Mouse (Mus musculus): Measurements from ENCODE around the gene Krtdap. TPM values are rescaled to one million over a fixed set of nuclear protein-coding genes. Genes with fewer than 3 reads are reported as not detected.
"Not testable (repeated sequence)": the region's sequence is repeated elsewhere in the genome, so short reads cannot be mapped to it uniquely, and the experiment has no call there.

Gene Krtdap
- polyA plus RNA-seq (2014; fragmentation: Nextera tagmentation; extraction: Ambion mirVana) = 1.1 TPM in 1 of 2 replicates, not detected in the other

DNA sequence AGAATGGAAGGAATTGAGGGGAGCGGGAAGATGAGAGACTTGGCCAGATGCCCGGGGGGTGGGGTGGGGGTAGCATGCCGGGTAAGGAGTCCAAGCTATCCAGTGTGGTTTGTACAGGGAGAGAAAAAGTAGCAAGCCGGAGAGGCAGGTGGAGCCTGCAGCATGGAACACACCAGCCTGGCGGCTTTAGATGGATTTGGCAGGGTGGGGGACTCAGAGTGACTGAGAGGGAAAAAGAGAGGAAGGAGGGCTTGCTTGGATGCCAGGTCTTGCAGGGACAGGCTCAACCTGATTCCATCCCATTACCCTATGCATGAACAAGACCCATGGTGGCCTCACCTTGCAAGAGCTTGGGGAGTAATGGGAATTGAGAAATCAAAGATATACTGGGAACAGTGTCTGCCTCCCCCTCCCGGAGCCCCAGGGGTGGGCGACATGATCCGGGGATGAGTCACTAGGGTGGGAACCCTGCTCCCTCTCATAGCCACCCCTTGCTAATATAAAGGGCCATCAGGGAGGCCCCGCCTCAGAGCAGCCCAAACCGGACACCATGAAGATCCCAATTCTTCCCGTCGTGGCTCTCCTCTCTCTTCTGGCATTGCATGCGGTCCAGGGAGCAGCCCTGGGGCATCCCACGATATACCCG, at the start of gene Krtdap:
TSS of gene Krtdap (plus strand) at position 520 of the 646 bp plus-strand sequence.
- no peak for ATAC-seq (ENCODE audit: insufficient number of reproducible peaks, insufficient read depth, low FRiP score, low read depth)
- H3K27ac ChIP-seq (replicated peaks in 1 of 2; ENCODE audit: control insufficient read depth in 1 of 2, insufficient read depth in 1 of 2, low read depth in 2 of 2, low read length in 2 of 2) = no peak within 1 kb of the TSS

DNA sequence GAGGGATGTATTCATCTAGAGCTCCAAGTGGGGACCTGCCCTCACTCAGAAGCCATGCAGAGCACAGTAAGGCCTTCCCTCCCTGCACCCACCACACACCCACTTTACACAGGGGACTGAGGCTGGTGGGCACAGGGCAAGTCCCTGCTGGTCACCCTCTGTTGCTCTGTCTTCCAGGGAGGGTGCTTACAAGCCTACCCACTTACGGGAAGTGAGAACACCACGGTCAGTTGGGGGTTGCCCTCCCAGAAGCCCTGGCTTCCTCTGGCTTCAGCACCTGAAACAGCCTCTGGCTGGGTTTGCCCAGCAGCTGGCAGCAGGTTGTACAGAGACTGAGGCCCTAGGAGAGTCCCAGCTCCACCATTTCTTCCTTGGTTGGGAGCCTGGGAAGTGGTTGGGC, 45.1 kb upstream of the Krtdap start:
- not testable (repeated sequence) for H3K4me2 ChIP-seq (ENCODE audit: low read length); H3K27me3 ChIP-seq (ENCODE audit: control insufficient read depth, insufficient read depth, low read length); H3K9ac ChIP-seq (ENCODE audit: low read length); H3K36me3 ChIP-seq (ENCODE audit: control insufficient read depth, insufficient read depth, low read length); H3K9me3 ChIP-seq (ENCODE audit: control insufficient read depth, low read length); H3K27ac ChIP-seq (replicated peaks in 1 of 2; ENCODE audit: control insufficient read depth in 1 of 2, insufficient read depth in 1 of 2, low read depth in 2 of 2, low read length in 2 of 2); H3K4me3 ChIP-seq (ENCODE audit: control insufficient read depth in 1 of 2, insufficient read depth in 1 of 2, low read depth in 1 of 2, low read length in 2 of 2); ATAC-seq (ENCODE audit: insufficient number of reproducible peaks, insufficient read depth, low FRiP score, low read depth); H3K4me1 ChIP-seq (ENCODE audit: control insufficient read depth in 2 of 2, insufficient read depth in 2 of 2, low read length in 2 of 2)
- 83% methylated on average over 2 of the region's 2 CpGs for WGBS

More for the DNA sequence above, at the start of gene Krtdap:
- peaks cover 20% of the 10 kb centered on the region; the same call in 1 of the 2 replicates for H3K27me3 ChIP-seq (ENCODE audit: control insufficient read depth, insufficient read depth, low read length)
- no peaks in the 10 kb centered on the region; a peak in 1 of 4 replicates for H3K4me1 ChIP-seq (ENCODE audit: control insufficient read depth in 2 of 2, insufficient read depth in 2 of 2, low read length in 2 of 2)
- H3K9ac ChIP-seq (ENCODE audit: low read length) = no peak within 1 kb of the TSS
- H3K36me3 ChIP-seq (ENCODE audit: control insufficient read depth, insufficient read depth, low read length) = no peaks in the 10 kb centered on the region
- H3K4me2 ChIP-seq (ENCODE audit: low read length) = no peak within 1 kb of the TSS
- 42% methylated on average over 14 of the region's 15 CpGs for WGBS
- H3K4me3 ChIP-seq (ENCODE audit: control insufficient read depth in 1 of 2, insufficient read depth in 1 of 2, low read depth in 1 of 2, low read length in 2 of 2) = no peak within 1 kb of the TSS
- no peaks in the 10 kb centered on the region for H3K9me3 ChIP-seq (ENCODE audit: control insufficient read depth, low read length)

DNA sequence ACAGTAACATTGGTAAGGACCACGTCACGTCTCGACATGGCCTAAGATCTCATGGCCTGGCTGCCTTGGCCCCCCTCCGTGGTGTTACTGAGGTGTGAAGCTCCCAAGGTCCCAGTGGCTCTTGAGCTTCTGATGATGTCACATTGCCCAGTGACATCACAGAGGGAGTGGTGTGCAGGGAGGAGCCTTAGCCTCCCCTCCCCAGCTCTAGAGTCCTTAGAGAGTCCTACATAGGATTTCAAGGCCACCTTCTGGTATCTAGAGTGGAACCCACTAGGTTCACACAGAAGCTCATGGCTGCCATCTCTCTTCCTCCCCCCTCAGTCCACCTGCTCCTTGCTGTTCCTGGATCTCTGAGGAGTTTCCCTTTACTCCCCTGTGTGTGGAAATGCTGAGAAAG, 44.1 kb upstream of the Krtdap start, which contains the start of gene Gapdhs:
TSS of gene Gapdhs (minus strand) at position 65 of the 400 bp plus-strand sequence.
- not testable (repeated sequence) for ATAC-seq (ENCODE audit: insufficient number of reproducible peaks, insufficient read depth, low FRiP score, low read depth)

DNA sequence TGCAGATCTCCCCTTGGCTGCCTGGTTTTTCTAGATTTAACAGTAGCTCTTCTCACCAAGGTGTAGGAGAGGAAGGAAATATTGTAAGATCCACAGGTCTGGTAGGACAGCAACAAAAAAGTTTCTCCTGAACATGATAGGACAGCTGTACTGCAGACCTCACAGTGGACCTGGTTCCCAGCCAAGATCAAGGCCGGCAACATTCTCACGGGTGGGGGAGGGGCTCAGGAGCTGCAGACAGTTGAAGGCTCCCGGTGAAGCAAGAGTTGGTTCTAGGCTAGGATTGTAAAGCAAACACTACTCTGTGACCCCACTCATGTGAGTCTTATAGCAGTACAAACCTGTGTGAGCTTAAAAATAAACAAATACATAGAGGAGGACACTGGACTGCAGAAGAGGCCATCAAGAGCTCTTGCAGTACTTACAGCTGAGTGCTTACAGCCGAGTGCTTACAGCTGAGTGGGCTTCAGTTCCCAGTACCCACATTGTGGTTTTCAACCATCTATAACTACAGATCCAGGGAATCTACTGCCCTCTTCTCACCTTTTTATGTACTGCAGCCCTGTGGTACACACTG, 43.6 kb upstream of the Krtdap start:
- 0 out of 4 replicates have a peak overlapping the region, but pooled peaks of 1 of the 2 experiments have one; percentile 2 for H3K27ac ChIP-seq (replicated peaks in 1 of 2; ENCODE audit: control insufficient read depth in 1 of 2, insufficient read depth in 1 of 2, low read depth in 2 of 2, low read length in 2 of 2)
- WGBS = 31% methylated on average over 4 of the region's 4 CpGs
- H3K4me3 ChIP-seq (ENCODE audit: control insufficient read depth in 1 of 2, insufficient read depth in 1 of 2, low read depth in 1 of 2, low read length in 2 of 2) = no peak overlapping the region
- no peaks in the 10 kb centered on the region for H3K9me3 ChIP-seq (ENCODE audit: control insufficient read depth, low read length)
- peaks cover 7 to 9% of the 10 kb centered on the region in 2 experiments for H3K4me1 ChIP-seq (ENCODE audit: control insufficient read depth in 2 of 2, insufficient read depth in 2 of 2, low read length in 2 of 2)
- 0 out of 2 replicates have a peak overlapping the region, but pooled peaks have one; percentile 13 for H3K4me2 ChIP-seq (ENCODE audit: low read length)
- H3K9ac ChIP-seq (ENCODE audit: low read length) = no peak overlapping the region
- no peaks in the 10 kb centered on the region for H3K27me3 ChIP-seq (ENCODE audit: control insufficient read depth, insufficient read depth, low read length)
- no peaks in the 10 kb centered on the region for H3K36me3 ChIP-seq (ENCODE audit: control insufficient read depth, insufficient read depth, low read length)
- ATAC-seq (ENCODE audit: insufficient number of reproducible peaks, insufficient read depth, low FRiP score, low read depth) = no peak

More for the DNA sequence above, 44.1 kb upstream of the Krtdap start, which contains the start of gene Gapdhs:
- Histone ChIP-seq H3K27ac (replicated peaks in 1 of 2; ENCODE audit: control insufficient read depth in 1 of 2, insufficient read depth in 1 of 2, low read depth in 2 of 2, low read length in 2 of 2) (0 out of 4 replicates have a peak within 1 kb of the TSS, but pooled peaks of 1 of the 2 experiments have one; percentile 2), H3K4me2 (ENCODE audit: low read length) (0 out of 2 replicates have a peak within 1 kb of the TSS, but pooled peaks have one; percentile 13)
- H3K36me3 ChIP-seq (ENCODE audit: control insufficient read depth, insufficient read depth, low read length); H3K4me1 ChIP-seq (ENCODE audit: control insufficient read depth in 2 of 2, insufficient read depth in 2 of 2, low read length in 2 of 2); H3K9me3 ChIP-seq (ENCODE audit: control insufficient read depth, low read length); H3K27me3 ChIP-seq (ENCODE audit: control insufficient read depth, insufficient read depth, low read length); H3K9ac ChIP-seq (ENCODE audit: low read length); H3K4me3 ChIP-seq (ENCODE audit: control insufficient read depth in 1 of 2, insufficient read depth in 1 of 2, low read depth in 1 of 2, low read length in 2 of 2): not testable (repeated sequence)
- 86% methylated on average over 1 of the region's 4 CpGs for WGBS

DNA sequence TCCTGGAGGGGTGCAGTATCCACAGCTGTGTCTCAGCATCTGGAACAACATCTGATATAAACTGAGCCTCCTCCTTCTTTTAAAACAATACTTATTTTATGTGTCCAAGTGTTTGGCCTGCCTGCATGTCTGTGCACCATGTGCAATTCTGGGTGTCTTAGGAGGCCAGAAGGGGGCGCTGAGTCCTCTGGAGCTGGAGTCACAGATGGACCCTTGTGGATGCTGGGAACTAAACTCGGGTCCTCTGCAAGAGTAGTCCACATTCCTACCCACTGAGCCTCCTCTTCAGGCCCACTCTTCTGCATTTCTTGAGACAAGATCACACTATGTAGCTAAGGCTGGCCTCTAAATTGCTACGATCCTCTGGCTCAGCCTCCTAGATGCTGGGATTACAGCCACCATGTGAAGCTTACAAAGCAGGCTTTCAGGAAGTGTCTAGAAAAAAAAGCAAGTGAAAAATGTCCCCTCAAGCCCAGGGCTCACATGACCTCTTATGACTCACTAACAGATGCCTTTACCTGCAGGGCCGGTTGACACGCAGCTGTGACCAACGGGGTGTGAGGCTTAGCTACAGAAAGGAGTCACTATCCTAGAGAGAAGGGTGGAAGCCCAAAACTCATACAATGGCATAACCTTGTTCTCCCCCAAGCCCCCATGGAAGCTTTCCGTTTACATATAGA, 40.0 kb upstream of the Krtdap start:
- no peaks in the 10 kb centered on the region for H3K27me3 ChIP-seq (ENCODE audit: control insufficient read depth, insufficient read depth, low read length)
- H3K4me1 ChIP-seq (ENCODE audit: control insufficient read depth in 2 of 2, insufficient read depth in 2 of 2, low read length in 2 of 2) = peaks cover 7 to 9% of the 10 kb centered on the region in 2 experiments
- no peak for ATAC-seq (ENCODE audit: insufficient number of reproducible peaks, insufficient read depth, low FRiP score, low read depth)
- H3K4me3 ChIP-seq (ENCODE audit: control insufficient read depth in 1 of 2, insufficient read depth in 1 of 2, low read depth in 1 of 2, low read length in 2 of 2) = no peak overlapping the region
- H3K27ac ChIP-seq (replicated peaks in 1 of 2; ENCODE audit: control insufficient read depth in 1 of 2, insufficient read depth in 1 of 2, low read depth in 2 of 2, low read length in 2 of 2) = no peak overlapping the region
- no peak overlapping the region for H3K4me2 ChIP-seq (ENCODE audit: low read length)
- no peaks in the 10 kb centered on the region for H3K36me3 ChIP-seq (ENCODE audit: control insufficient read depth, insufficient read depth, low read length)
- no peaks in the 10 kb centered on the region for H3K9me3 ChIP-seq (ENCODE audit: control insufficient read depth, low read length)
- WGBS = 83% methylated on average over 7 of the region's 7 CpGs
- no peak overlapping the region for H3K9ac ChIP-seq (ENCODE audit: low read length)

DNA sequence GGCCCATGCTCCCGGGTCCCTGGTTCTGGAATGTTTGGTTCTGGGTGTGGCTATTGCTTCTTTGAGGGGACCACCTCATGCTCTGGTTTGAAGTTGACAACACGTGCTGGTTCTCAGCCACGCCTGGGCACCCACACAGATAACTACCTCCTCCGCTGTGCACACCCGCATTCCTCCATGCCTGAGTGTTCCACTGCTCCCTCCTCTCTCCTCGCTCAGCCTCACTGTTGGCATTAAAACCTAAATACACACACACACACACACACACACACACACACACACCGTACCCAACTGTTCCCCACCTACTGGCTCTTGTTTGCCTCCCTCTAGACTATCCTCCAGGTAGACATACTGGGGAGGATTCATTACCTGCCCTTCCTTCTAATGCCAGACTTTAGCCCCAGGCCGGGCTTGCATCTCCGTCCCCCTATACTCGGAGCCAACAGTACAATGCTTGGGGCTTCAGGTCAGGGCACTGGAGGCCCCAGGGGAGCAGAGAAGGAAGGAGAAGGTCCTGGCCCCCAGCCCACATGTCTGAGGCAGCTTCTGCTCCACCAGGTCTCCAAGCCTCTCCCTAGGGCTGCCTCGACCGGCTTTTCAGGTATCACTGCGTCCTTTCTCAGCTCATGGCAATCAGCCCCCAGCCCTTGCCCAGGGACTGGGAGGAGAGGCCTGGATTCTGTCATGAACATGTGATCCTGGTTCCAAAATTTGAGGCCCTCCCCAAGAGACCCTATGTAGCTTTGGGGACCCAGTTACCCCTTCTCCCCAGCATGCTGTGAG, 37.7 kb upstream of the Krtdap start:
- H3K27ac ChIP-seq (replicated peaks in 1 of 2; ENCODE audit: control insufficient read depth in 1 of 2, insufficient read depth in 1 of 2, low read depth in 2 of 2, low read length in 2 of 2) = no peak overlapping the region
- 69% methylated on average over 13 of the region's 13 CpGs for WGBS
- no peak overlapping the region for H3K4me3 ChIP-seq (ENCODE audit: control insufficient read depth in 1 of 2, insufficient read depth in 1 of 2, low read depth in 1 of 2, low read length in 2 of 2)
- ATAC-seq (ENCODE audit: insufficient number of reproducible peaks, insufficient read depth, low FRiP score, low read depth) = no peak
- H3K27me3 ChIP-seq (ENCODE audit: control insufficient read depth, insufficient read depth, low read length) = no peaks in the 10 kb centered on the region
- no peaks in the 10 kb centered on the region for H3K36me3 ChIP-seq (ENCODE audit: control insufficient read depth, insufficient read depth, low read length)
- no peak overlapping the region for H3K9ac ChIP-seq (ENCODE audit: low read length)
- no peaks in the 10 kb centered on the region for H3K4me1 ChIP-seq (ENCODE audit: control insufficient read depth in 2 of 2, insufficient read depth in 2 of 2, low read length in 2 of 2)
- H3K4me2 ChIP-seq (ENCODE audit: low read length) = no peak overlapping the region
- peaks cover 7% of the 10 kb centered on the region; the same call in 1 of the 2 replicates for H3K9me3 ChIP-seq (ENCODE audit: control insufficient read depth, low read length)

GRCm38 (mm10) chr7:30751086-30751669, 36.5 kb upstream of the Krtdap start, which contains the start of gene Sbsn:
Gene Sbsn, plus strand, starts transcription at chr7:30751471.
- Histone ChIP-seq H3K4me2 (ENCODE audit: low read length) (no peak within 1 kb of the TSS), H3K36me3 (ENCODE audit: control insufficient read depth, insufficient read depth, low read length) (no peaks in the 10 kb centered on the region), H3K9me3 (ENCODE audit: control insufficient read depth, low read length) (peaks cover 10% of the 10 kb centered on the region; the same call in 1 of the 2 replicates), H3K9ac (ENCODE audit: low read length) (no peak within 1 kb of the TSS), H3K4me1 (ENCODE audit: control insufficient read depth in 2 of 2, insufficient read depth in 2 of 2, low read length in 2 of 2) (no peaks in the 10 kb centered on the region), H3K27ac (replicated peaks in 1 of 2; ENCODE audit: control insufficient read depth in 1 of 2, insufficient read depth in 1 of 2, low read depth in 2 of 2, low read length in 2 of 2) (no peak within 1 kb of the TSS), H3K27me3 (ENCODE audit: control insufficient read depth, insufficient read depth, low read length) (no peaks in the 10 kb centered on the region), H3K4me3 (ENCODE audit: control insufficient read depth in 1 of 2, insufficient read depth in 1 of 2, low read depth in 1 of 2, low read length in 2 of 2) (no peak within 1 kb of the TSS)
- no peak for ATAC-seq (ENCODE audit: insufficient number of reproducible peaks, insufficient read depth, low FRiP score, low read depth)
- WGBS = 32% methylated on average over 5 of the region's 5 CpGs
